In the genomic region with DNA sequence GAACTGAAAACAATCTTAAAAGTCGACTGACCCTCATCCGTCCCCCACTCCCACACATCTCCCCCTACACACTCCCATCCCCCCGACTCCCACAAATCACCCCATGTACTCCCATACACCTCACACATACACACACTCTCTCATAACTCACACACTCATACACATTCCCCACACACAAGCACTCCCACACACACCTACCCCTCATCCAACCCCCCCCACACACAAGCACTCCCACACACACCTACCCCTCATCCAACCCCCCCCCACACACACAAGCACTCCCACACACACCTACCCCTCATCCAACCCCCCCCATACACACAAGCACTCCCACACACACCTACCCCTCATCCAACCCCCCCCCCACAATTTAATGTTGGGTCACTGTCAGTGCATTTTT, we compare ENCODE assay signal across 13 mouse cellular contexts. TPM values are rescaled to one million over a fixed set of nuclear protein-coding genes. Genes with fewer than 3 reads are reported as not detected.
DNase-seq lines count a peak whose midpoint lies in the region; ATAC-seq and TF ChIP-seq lines count a peak whose summit lies in the region.
"Had no signal": no experiment of that assay in that cellular context is flagged by ENCODE, and none has a peak within 500 bp of the region (broad histone marks: within the 10 kb centered on the region; RNA-seq: fewer than 3 reads in every experiment).

No protein-coding gene starts in this region.

- H3K4me3 ChIP-seq in lung, embryonic 16.5 days (ENCODE audit: low read length): no peak overlapping the region
- H3K4me3 ChIP-seq in liver, embryonic 15.5 days (replicated peaks): no peak overlapping the region
- H3K4me3 ChIP-seq in stomach, postnatal 0 days (ENCODE audit: low read depth, low read length): no peak overlapping the region

- ATAC-seq in cerebellum, adult (ENCODE audit: insufficient number of reproducible peaks, low FRiP score, low TSS enrichment): 0 out of 2 replicates have a peak, but pooled peaks have one; percentile 56
- ATAC-seq in lung, embryonic 16.5 days (ENCODE audit: low read depth): 0 out of 2 replicates have a peak, but pooled peaks have one; percentile 23
- ATAC-seq in liver, embryonic 15.5 days (ENCODE audit: insufficient read depth): peak; percentile 51
- ATAC-seq in stomach, postnatal 0 days (ENCODE audit: low FRiP score, low TSS enrichment): 0 out of 2 replicates have a peak, but pooled peaks have one; percentile 57

- no peak for TF ChIP-seq EP300 in stomach, postnatal 0 days (optimal IDR thresholded peaks at IDR 0.05)

- H3K27me3 ChIP-seq in lung, embryonic 16.5 days (ENCODE audit: control insufficient read depth, insufficient read depth, low read depth, low read length): no peaks in the 10 kb centered on the region
- H3K27me3 ChIP-seq in liver, embryonic 15.5 days: no peaks in the 10 kb centered on the region
- H3K27me3 ChIP-seq in stomach, postnatal 0 days (ENCODE audit: control insufficient read depth, insufficient read depth, low read length): no peaks in the 10 kb centered on the region

- no peak overlapping the region for H3K4me2 ChIP-seq in lung, embryonic 16.5 days (ENCODE audit: low read depth, low read length)
- H3K4me2 ChIP-seq in liver, embryonic 15.5 days: no peak overlapping the region
- no peak overlapping the region for H3K4me2 ChIP-seq in stomach, postnatal 0 days (replicated peaks; ENCODE audit: low read depth)

- 83% methylated on average over 3 of the region's 3 CpGs for WGBS in lung, embryonic 16.5 days
- WGBS in liver, embryonic 15.5 days (ENCODE audit: insufficient replicate concordance): 83% methylated on average over 3 of the region's 3 CpGs
- 85% methylated on average over 3 of the region's 3 CpGs for WGBS in stomach, postnatal 0 days

- no peaks in the 10 kb centered on the region for H3K4me1 ChIP-seq in lung, embryonic 16.5 days (replicated peaks; ENCODE audit: control insufficient read depth, insufficient read depth, low read length)
- H3K4me1 ChIP-seq in liver, embryonic 15.5 days (replicated peaks): no peaks in the 10 kb centered on the region
- H3K4me1 ChIP-seq in stomach, postnatal 0 days (replicated peaks; ENCODE audit: control insufficient read depth, insufficient read depth): no peaks in the 10 kb centered on the region

- no peak overlapping the region for H3K9ac ChIP-seq in lung, embryonic 16.5 days (ENCODE audit: low read length)
- no peak overlapping the region for H3K9ac ChIP-seq in liver, embryonic 15.5 days
- no peak overlapping the region for H3K9ac ChIP-seq in stomach, postnatal 0 days (ENCODE audit: low read length)

- DNase-seq in cerebellum, adult 18-20 months: no peak
- no peak for DNase-seq in lung, postnatal 25 days (ENCODE audit: low spot score)
- no peak for DNase-seq in stomach, postnatal 0 days (ENCODE audit: low spot score)
- no peak for DNase-seq in ovary, adult 18-20 months (ENCODE audit: low spot score)
- no peak for DNase-seq in layer of hippocampus, adult 18-20 months (ENCODE audit: low spot score in 2 of 2)
- DNase-seq: adrenal gland, postnatal 10 days; cerebellum, postnatal 10 days; kidney, adult 18-20 months; thymus, postnatal 25 days had no signal

- H3K36me3 ChIP-seq in lung, embryonic 16.5 days (ENCODE audit: control insufficient read depth, insufficient read depth, low read length): peaks cover 11% of the 10 kb centered on the region
- H3K36me3 ChIP-seq in liver, embryonic 15.5 days (replicated peaks): peaks cover 57% of the 10 kb centered on the region
- 0 out of 2 replicates have a peak, but pooled peaks cover 2% of the 10 kb centered on the region for H3K36me3 ChIP-seq in stomach, postnatal 0 days (ENCODE audit: control insufficient read depth, insufficient read depth, low read length)

- no peak overlapping the region for H3K27ac ChIP-seq in lung, embryonic 16.5 days (ENCODE audit: low read length)
- no peak overlapping the region for H3K27ac ChIP-seq in liver, embryonic 15.5 days (replicated peaks)
- no peak overlapping the region for H3K27ac ChIP-seq in stomach, postnatal 0 days (replicated peaks)
- H3K27ac ChIP-seq: macrophage had no signal

- no peaks in the 10 kb centered on the region for H3K9me3 ChIP-seq in lung, embryonic 16.5 days (ENCODE audit: control insufficient read depth, low read length)
- no peaks in the 10 kb centered on the region for H3K9me3 ChIP-seq in liver, embryonic 15.5 days (replicated peaks)
- no peaks in the 10 kb centered on the region for H3K9me3 ChIP-seq in stomach, postnatal 0 days (ENCODE audit: control insufficient read depth, low read length)

- no peak for TF ChIP-seq CTCF in stomach, postnatal 0 days (IDR thresholded peaks at IDR 0.05; ENCODE audit: low read depth)

RNA-seq across cellular contexts. Expression of gene Jmy, which starts 59.4 kb away (rescaled TPM):
- 3.4 and 3.6 TPM in 2 replicates for polyA plus RNA-seq in lung, embryonic 16.5 days (2015; fragmentation: Nextera tagmentation; extraction: Ambion mirVana)
- 2.8 and 3.7 TPM in 2 replicates for polyA plus RNA-seq in liver, embryonic 15.5 days (2015; fragmentation: Nextera tagmentation; extraction: Ambion mirVana)
- 3.5 and 4.8 TPM in 2 replicates for polyA plus RNA-seq in stomach, postnatal 0 days (2015; fragmentation: Nextera tagmentation; extraction: Ambion mirVana)
- total RNA-seq in layer of hippocampus, adult 18-20 months (2021): 10 to 100 TPM; 40.9 to 41.5 TPM
